Mouse (Mus musculus) kidney, adult 2 months (tissue): ENCODE results near the gene Gm15517. TPM values are rescaled to one million over a fixed set of nuclear protein-coding genes. Genes with fewer than 3 reads are reported as not detected.

Source experiments
- DNase-seq: peaks from one replicate; pipeline ENCODE4 v3.0.0; 2021
- H3K27ac ChIP-seq: fragments of 200-500 bp; 2 replicates; pipeline ENCODE4 v1.5.1; 2012; ENCODE audit warnings: low read depth, low read length, control low read depth, inconsistent platforms; ENCODE audit not compliant: insufficient read depth
- H3K27me3 ChIP-seq: fragments of 200-500 bp; replicated peaks from 2 replicates; pipeline ENCODE4 v1.6.1; 2012; ENCODE audit warnings: mild to moderate bottlenecking, moderate library complexity, low read length, inconsistent platforms; ENCODE audit not compliant: control insufficient read depth, insufficient read depth
- H3K36me3 ChIP-seq: fragments of 200-500 bp; 2 replicates; pipeline ENCODE4 v1.6.1; 2012; ENCODE audit warnings: mild to moderate bottlenecking, moderate library complexity, low read length, inconsistent platforms; ENCODE audit not compliant: control insufficient read depth, insufficient read depth
- H3K4me1 ChIP-seq: fragments of 200-500 bp; 2 replicates; pipeline ENCODE4 v1.6.1; 2011; ENCODE audit warnings: low read length; ENCODE audit not compliant: control insufficient read depth, insufficient read depth
- H3K4me3 ChIP-seq: fragments of 200-500 bp; 2 replicates; pipeline ENCODE4 v1.5.1; 2011; ENCODE audit warnings: mild to moderate bottlenecking, low read depth, low read length, control low read depth; ENCODE audit not compliant: insufficient read depth
- CTCF ChIP-seq: fragments of 200-500 bp; conservative IDR thresholded peaks from 2 replicates; pipeline ENCODE4 v1.5.1; 2011; ENCODE audit warnings: low read depth, mild to moderate bottlenecking, control low read depth, low read length, moderate library complexity, mixed read lengths; ENCODE audit not compliant: insufficient read depth, insufficient read length
- POLR2A ChIP-seq: fragments of 200-500 bp; IDR thresholded peaks from one replicate; pipeline ENCODE4 v1.6.1; 2011; ENCODE audit warnings: low read depth, low read length, control low read depth
- WGBS: fragments of 180-500 bp; shearing (Covaris S2); methylation state at CpG from one replicate; pipeline ENCODE4 v1.1.7; 2018; 5-methylcytosine and 5-hydroxymethylcytosine counted together
- polyA plus RNA-seq: library from polyadenylated mRNA; depleted of rRNA; stranded (reverse); fragments of >200 nt; gene quantifications from 2 replicates; pipeline ENCODE4 v1.2.3, GENCODE M21; 2012; rRNA removed

The Gm15517 gene
- polyA plus RNA-seq, 1 experiment, result not detected

- Histone ChIP-seq H3K4me1 (no peaks in the 10 kb centered on the region), H3K4me3 (peak overlapping the region; percentile 29; the same call in 1 of the 2 replicates), H3K36me3 (no peaks in the 10 kb centered on the region), H3K27me3 (peaks cover 3% of the 10 kb centered on the region), H3K27ac (no peak overlapping the region)
- TF ChIP-seq POLR2A (no peak), CTCF (no peak)
- WGBS, result 2% methylated on average over 38 of the region's 40 CpGs
- DNase-seq, result peak; percentile 13
Measured at GRCm38 (mm10) chr7:44310285-44310877, 49.1 kb downstream of the Gm15517 start.

- DNase-seq, result peak; percentile 20
Measured at GRCm38 (mm10) chr7:44310878-44311712, 49.8 kb downstream of the Gm15517 start.

More at GRCm38 (mm10) chr7:44310878-44311712, 49.8 kb downstream of the Gm15517 start:
- TF ChIP-seq POLR2A (no peak), CTCF (no peak)
- Histone ChIP-seq H3K27me3 (peaks cover 3% of the 10 kb centered on the region), H3K4me3 (peak overlapping the region; percentile 26; the same call in 1 of the 2 replicates), H3K36me3 (no peaks in the 10 kb centered on the region), H3K27ac (no peak overlapping the region), H3K4me1 (no peaks in the 10 kb centered on the region)
- WGBS, result 2% methylated on average over 38 of the region's 38 CpGs

Other genes starting within 250 kb of the Gm15517 start
- not detected in 2 replicates for gene Klk1b26, start 249.3 kb upstream of the Gm15517 start, polyA plus RNA-seq
- 1.6 and 3.2 TPM in 2 replicates for gene Klk1b27, start 209.2 kb upstream of the Gm15517 start, polyA plus RNA-seq
- gene Klk1b21, start 159.1 kb upstream of the Gm15517 start, polyA plus RNA-seq, result 0.20 and 0.43 TPM in 2 replicates
- gene Klk1b22, start 148.8 kb upstream of the Gm15517 start, polyA plus RNA-seq, result 1.1 and 2.4 TPM in 2 replicates
- gene Klk1b16, start 124.7 kb upstream of the Gm15517 start, polyA plus RNA-seq, result 0.59 and 0.60 TPM in 2 replicates
- gene Klk1b24, start 73.2 kb upstream of the Gm15517 start, polyA plus RNA-seq, result 2.0 and 2.1 TPM in 2 replicates
- gene Klk1b3, start 63.3 kb upstream of the Gm15517 start, polyA plus RNA-seq, result 2.6 and 3.3 TPM in 2 replicates
- 0.53 and 0.91 TPM in 2 replicates for gene Klk1b4, start 54.0 kb upstream of the Gm15517 start, polyA plus RNA-seq
- gene Klk1b5, start 45.5 kb upstream of the Gm15517 start, polyA plus RNA-seq, result 6.8 and 7.0 TPM in 2 replicates
- 4,551 and 6,375 TPM in 2 replicates for gene Klk1, start 36.1 kb upstream of the Gm15517 start, polyA plus RNA-seq
- gene Gm36864, start 25.3 kb upstream of the Gm15517 start, polyA plus RNA-seq, result 0.06 TPM in 1 of 2 replicates, not detected in the other
- gene 1700028J19Rik, start 14.8 kb upstream of the Gm15517 start, polyA plus RNA-seq, result 27.2 and 32.1 TPM in 2 replicates
- gene 2410002F23Rik, start 14.7 kb upstream of the Gm15517 start, polyA plus RNA-seq, result 39.4 and 47.9 TPM in 2 replicates
- gene Acp4, start 4.1 kb upstream of the Gm15517 start, polyA plus RNA-seq, result not detected in 2 replicates
- gene Clec11a, start 45.5 kb downstream of the Gm15517 start, polyA plus RNA-seq, result 6.4 and 8.1 TPM in 2 replicates
- gene Shank1, start 48.8 kb downstream of the Gm15517 start, polyA plus RNA-seq, result 0.43 and 0.66 TPM in 2 replicates
- gene Syt3, start 122.7 kb downstream of the Gm15517 start, polyA plus RNA-seq, result 12.0 and 12.9 TPM in 2 replicates
- gene 1700008O03Rik, start 124.4 kb downstream of the Gm15517 start, polyA plus RNA-seq, result 0.69 and 0.75 TPM in 2 replicates
- gene Lrrc4b, start 167.6 kb downstream of the Gm15517 start, polyA plus RNA-seq, result 0.30 and 0.52 TPM in 2 replicates
- 224 and 293 TPM in 2 replicates for gene Aspdh, start 203.9 kb downstream of the Gm15517 start, polyA plus RNA-seq
- 92.8 and 129 TPM in 2 replicates for gene Josd2, start 206.5 kb downstream of the Gm15517 start, polyA plus RNA-seq
- 298 and 346 TPM in 2 replicates for gene Emc10, start 235.1 kb downstream of the Gm15517 start, polyA plus RNA-seq
- gene Fam71e1, start 235.1 kb downstream of the Gm15517 start, polyA plus RNA-seq, result 12.2 and 18.6 TPM in 2 replicates